Mouse (Mus musculus): ENCODE data around the gene Zbtb37.

Zbtb37 gene

GRCm38 (mm10) chr1:160968643-160969042 lies 66.0 kb downstream of the Zbtb37 start:
- no peak for DNase-seq

- no peak for DNase-seq
These were observed 67.4 kb downstream of the Zbtb37 start for GRCm38 (mm10) chr1:160967268-160967667.

GRCm38 (mm10) chr1:160963199-160963598 lies 71.5 kb downstream of the Zbtb37 start:
- DNase-seq, result no peak
